Mouse (Mus musculus) spleen, postnatal 10 days (tissue): ENCODE data around the gene Adamtsl2.

ENCODE experiments used
- DNase-seq, 2 experiments: peaks; one replicate each; pipeline ENCODE4 v3.0.0; 2021 to 2022; ENCODE audit warnings: low spot score in 2 of 2

The Adamtsl2 gene

DNA sequence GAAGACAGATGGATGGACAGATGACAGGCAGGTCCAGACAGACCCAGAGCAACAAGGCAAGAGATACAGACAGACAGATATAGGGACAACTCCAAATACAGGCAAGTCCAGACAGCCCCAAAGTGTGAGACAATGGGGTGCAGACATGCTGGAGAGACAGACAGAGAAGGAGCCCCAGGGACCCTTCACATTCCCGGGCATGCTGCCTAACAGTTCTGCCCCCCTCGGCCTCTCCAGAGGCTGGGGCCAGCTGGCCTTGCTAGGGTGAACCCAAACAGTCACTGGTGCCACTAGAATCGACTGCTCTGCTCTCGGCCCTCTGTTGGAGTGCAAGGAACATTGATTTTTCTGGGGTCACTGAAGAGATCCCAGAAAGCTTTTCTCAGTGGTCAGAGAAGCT is 39.3 kb downstream of the Adamtsl2 start:
- no peak for DNase-seq

DNA sequence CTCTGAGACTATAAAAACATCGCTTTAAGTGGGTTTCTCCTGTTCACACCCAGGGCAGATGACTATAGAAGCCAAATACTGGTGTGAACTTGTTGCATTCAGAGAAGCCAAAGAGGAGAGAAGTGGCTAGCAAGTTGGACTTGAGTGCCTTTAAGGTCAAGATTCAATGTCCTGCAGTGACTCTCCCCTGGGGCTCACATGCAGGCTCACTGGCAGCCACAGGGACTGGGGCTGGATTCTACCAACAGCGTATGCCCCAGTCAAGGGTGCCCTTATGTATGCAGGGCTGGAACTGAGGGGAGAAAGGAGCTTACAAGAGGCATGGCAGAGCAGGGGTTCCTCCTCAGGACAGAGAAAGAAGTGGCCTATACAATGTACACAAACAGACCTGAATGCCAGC is 40.6 kb downstream of the Adamtsl2 start:
- DNase-seq: no peak

DNA sequence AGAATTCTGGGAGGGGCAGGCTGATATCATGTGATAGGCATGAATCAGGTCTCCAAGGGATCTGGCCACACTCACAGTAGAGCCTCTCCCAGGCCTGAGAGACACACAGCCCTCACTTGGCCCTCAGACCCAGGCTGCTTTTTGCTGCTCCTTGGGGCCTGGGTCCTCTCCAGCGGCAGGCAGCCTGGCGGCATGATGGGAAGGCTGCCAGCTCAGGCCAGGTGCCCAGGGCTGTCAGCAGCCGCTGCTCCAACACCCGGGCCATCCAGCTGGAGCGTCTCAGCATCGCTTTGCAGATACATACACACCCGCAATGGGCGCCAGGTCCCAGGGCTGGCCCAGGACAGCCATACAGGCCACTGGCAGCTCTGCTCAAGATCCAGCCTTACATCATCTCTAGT is 41.1 kb downstream of the Adamtsl2 start:
- DNase-seq: no peak

DNA sequence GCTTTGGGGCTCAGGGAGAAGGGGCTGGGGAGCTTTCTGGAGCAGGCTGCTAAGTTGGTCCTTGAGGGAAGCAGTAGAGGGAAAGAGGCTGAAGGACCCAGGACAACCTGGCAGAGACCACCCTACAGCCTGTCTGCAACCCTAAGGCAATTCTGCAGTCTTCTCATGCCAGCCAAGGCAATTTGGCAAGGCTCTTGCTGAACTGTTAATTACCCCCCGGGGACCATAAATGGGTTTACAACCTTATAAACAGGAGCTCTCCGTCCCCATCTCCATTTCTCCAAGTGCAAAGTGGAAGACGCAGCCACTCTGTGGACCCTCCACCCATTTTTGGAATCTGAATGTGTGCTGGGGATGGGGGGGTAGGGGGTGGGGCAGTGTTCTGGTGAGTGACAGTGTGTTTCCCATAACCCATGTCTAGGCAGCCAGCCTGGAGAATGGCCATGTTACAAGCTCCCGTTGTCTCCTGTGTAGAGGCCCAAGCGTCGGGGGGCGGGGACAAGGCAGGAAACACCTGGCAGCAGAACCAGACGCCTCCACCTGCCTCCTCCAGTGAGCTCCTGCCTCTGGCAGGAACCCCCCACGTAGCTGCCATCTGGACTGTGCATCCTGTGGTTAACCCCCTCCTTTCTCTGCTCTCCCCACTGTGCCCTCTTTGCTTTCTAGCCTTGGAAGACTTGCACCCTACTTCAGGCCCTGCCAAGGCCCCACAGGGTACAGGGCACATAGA is 42.6 kb downstream of the Adamtsl2 start:
- DNase-seq: peak in 1 of 2 experiments; percentile 81

DNA sequence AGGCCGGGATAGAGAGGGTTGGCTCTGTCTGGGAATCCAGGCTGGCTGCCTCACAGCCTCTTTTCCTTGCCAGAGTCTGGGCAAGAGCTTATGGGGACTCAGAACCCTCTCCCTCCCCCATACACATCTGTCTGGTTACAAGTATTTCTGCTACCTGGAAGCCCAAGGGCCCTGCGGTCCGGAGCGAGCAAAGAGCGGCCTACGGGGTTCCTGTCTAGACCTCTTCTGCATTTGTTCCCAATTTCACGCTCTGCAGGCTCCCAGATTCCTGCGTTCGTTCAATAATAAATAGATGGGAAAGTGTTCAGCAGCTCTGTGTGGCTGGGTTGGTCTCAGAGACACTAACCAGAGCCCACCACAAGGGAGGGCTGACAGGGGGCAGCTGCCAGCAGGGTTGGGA is 43.4 kb downstream of the Adamtsl2 start:
- no peak for DNase-seq

DNA sequence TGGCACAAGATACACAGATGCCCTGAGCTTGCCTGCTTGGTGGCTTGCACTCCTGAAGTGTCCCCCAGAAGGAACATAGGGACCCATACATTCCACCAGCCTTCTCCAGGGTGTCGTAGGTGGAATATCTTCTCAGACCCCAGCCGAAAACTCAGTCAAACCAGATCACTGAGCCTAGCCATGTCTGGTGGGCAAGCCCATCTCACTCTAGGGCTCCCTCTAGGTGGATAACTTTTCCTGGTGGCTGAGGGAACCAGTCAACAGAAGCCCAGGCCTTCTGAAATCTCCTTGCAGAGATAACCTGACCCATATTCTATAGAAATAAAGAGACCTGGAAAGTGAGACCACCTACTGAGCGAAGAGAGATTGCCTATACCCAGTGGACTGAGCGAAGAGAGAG is 43.9 kb downstream of the Adamtsl2 start:
- no peak for DNase-seq

DNA sequence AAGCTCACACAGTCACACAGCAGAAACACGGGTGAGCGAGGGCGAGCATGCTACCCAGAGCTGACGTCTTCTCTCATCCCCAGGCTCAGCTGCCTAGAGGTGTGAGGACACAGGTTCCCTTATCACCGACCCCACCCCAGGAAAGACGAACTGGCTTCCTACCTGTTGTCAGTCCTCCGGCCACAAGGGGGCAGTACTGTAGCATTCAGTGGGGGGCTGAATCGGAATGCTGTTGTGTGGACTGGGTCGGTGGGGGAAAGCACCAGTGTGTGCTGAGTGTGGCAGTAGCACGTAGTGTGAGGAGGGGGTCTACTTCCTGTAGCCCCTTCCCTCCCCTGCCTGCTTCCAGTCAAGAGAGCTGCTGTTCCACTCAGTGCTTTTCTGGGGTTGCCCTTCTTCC is 46.8 kb downstream of the Adamtsl2 start:
- peak; percentile 23 to 73 for DNase-seq

DNA sequence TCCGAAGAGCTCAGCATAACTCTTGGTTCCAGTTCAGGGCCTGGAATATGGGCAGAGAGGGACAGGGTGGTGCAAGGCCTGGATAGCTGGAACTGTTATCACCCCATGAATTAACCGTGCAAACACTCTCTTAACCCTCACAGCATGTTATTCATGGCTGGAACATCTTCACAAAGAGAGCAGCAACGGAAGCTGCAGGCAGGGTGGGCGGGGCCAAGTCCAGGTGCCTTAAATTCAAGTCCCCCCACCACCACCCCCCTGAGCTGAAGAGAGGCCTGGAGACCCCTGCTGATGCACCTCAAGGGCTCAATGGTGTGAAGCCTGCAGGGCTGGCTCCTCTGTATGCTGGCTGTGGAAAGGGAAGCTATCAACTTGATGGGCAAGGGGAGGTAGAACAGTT is 47.3 kb downstream of the Adamtsl2 start:
- no peak for DNase-seq

DNA sequence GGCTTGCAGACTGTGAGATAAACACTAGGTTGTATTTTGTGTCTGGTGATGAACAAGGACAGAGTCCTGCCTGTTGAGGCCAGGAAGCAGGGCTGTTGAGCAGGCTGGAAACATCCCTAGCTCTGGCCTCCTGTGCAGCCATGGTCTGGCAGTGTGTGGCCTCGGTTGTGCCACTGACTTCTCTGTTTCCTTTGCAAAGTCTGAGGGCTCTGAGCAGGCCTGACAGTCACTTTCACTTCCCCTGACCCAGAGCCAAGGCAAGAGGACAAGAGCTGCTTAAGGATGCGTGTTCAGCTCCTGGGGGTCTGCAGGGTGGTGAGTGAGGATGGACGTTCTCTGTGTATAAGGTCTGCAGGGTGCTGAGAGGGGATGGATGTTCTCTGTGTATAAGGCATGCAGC is 49.8 kb downstream of the Adamtsl2 start:
- DNase-seq: no peak

DNA sequence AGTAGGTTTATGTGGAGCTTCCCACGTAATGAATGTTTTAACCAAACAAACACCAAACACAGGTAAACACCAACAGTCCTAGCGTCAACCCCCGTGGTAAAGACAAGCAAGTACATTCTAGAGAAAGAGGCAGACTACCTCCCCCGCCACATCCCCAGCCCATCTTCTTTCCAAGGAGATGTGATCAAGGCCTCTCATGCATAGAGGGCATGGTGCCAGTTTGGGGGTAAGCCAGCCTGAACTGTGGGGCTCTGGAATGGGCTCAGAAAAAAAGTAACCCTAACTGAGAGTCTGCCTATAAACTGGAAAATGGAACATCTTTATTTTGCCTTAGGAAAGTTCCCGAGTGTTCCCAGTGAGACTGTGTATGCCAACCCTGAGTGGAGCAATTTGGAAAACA is 56.8 kb downstream of the Adamtsl2 start:
- DNase-seq: no peak

DNA sequence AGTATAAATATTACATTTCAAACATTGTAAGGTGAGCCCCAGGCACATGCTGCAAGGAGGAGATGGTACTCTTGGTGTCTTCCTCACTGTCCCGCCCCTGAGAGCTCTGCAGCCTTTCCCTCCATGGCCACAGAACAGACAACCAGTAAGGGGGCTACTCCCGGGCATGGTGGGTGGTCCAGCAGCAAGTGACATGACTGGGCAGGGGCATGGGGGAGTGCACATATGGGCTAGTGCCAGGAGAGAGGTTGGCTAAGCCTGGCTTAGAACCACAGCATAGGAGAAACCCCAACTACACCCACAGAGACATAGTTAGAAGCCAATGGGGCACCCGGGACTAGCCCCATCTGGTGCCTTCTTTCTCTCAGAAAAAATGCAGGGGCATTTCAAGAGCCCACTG is 57.2 kb downstream of the Adamtsl2 start:
- DNase-seq: no peak

DNA sequence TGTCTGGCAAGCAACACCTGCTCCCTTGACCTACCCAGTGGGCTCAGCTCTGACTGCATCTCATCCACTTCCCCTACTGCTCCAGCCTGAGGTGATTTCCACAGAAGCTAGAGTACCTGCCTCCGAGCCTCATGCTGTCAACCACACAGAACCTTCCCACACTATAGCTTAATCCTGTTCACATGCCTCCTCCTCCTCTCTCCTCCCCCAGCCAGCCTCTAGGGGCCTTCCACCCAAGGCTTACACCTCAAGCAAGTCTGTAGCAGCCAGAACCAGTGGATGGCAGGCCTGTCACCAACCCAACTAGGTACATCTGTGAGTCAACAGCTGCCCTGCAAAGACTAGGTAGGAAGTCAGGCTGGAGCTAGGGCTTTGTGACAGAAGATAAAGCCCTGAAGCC is 57.6 kb downstream of the Adamtsl2 start:
- no peak for DNase-seq

DNA sequence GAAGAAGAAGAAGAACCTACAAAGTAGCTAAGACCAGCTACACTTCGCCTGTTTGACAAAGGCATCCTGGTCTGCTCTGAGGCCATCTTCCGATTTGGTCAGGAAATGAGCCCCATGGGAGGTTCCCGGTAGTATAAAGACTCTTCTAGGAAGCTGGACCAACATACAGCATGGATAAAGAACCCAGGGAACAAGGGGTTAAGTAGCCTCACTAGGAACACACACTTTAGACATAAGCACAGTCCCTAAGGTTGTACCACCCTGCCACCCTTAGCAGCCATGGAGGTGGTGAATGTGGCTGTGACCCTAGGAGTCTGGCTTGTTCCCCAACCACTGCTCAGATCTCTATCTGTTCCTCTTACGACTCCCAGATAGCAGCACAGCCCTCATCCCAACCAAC is 59.2 kb downstream of the Adamtsl2 start:
- no peak for DNase-seq

DNA sequence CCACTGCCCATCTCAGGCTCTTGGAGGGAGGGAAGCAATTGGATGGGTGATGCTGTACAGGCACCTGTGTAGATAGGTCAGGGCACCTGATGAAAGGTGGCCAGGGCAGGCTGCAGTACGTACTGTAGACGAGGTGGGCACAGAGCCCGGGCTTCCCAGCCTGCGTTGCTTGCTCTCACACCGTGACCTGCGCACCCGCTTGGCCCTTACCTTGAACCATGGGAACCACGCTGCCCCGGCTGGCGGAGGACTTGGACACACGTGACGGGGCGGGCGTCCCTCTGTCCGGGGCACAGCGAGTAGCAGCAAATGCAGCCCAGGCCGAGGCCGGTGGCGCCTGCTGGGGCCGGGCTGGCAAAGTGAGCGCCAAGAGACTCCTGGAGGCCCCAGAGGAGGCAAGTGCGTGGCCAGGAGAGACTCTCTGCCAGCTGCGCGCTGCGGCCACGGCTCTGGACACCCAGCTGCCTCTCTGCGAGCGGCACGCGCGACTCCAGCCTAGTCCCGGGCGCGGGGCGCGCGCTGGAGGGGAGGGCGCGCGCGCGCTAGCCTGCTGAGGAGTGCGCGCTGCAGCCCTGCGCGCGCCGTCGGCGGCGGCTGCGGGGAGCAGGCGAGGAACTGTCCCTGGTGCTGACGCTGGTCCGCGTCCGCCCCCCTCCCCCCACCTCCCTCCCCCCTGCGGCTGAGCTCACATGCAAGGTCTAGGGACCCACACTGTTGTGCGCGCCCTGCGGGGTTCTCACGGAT is 62.9 kb downstream of the Adamtsl2 start, which contains the start of gene Fam163b:
TSS of gene Fam163b (minus strand) at position 542 of the 744 bp plus-strand sequence.
- peak in 1 of 2 experiments; percentile 46 for DNase-seq

DNA sequence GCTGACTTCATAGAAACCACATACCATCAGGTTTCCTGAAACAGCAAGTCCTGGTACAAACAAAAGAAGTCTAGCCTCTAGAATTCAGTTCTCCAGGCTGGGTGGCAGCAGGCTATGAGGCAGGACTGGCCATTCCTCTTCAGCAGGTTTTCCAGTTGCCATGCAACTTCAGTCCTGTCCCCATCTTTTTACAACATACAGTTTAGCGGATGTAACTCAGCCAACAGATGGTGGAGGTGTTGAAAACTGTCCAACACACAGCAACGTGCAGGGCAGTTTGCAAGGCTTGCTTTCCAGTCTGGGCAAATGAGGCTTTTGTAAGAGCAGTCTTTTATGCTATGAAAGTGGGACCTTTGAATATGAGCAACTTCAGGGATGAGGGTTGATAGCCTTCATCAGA is 65.8 kb downstream of the Adamtsl2 start:
- DNase-seq: no peak

DNA sequence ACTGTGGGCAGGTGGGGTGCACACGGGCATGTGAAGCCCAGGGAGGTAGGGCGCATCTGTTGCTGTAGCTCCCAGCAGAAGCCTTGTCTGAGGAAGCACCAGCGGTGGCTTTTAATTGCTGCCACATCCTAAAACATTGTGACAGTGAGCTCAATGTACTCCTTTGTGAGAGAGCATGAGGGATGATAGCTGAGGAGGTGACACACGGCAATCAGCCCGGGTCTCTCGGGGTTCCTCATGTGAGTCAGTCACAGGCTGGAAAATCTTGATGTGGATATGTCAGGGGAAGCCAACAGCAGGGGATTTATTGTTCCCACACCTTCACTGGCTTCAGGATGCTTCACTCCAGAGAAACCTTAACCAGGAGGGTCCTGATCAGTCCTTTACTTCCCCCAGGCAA is 67.7 kb downstream of the Adamtsl2 start:
- DNase-seq: no peak

DNA sequence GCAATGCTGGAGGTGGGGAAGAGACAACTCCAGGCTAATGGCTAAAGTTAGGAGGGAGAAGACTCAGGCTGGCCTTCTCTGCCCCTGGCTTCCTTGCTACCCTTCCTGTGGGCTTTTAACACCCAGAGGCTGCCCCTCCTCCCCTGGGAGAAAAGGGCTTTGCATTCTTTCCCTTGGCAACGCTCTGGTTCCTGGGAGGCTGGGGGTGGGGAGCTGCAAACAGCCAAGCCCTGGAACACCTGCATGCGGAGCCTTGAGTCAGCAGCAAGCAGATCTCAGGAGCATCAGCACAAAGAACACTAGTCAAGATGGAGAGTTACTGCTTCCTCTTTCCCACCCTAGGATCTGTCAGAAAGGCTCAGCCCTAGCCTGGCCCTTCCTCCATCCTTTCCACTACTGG is 70.3 kb downstream of the Adamtsl2 start:
- no peak for DNase-seq

DNA sequence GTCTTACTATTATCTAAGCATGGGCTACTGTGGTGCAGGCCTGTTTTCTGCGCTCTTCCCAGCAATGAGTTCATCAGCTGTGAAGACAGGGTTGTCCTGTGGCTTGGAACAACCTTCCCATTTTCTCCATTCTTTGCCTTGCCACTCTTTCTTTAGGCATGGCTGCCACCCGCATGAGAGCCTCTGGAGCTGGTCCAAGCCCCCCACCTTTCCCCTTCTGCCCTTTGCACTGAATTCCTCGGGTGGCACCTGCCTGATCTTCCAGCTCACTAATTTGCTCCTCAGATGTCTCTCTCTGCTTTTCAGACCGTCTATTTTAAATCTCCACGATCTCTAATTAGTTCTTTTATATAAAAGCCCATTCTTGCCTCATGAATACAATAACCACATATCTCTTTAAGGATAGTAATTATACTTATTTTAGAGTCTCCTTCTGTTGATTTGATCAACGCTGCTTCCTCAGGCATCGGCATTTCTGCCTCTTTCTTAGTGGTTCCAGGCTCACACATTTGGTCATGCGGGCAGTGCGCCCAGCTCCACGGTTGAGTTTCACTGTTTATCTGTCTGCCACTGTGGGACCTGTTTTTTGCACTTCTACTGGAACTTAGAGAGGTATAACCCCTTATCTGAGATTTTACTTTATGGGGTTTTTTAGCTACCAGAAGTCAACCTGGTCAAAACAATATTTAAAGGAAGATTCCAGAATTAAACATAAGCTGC is 75.4 kb downstream of the Adamtsl2 start:
- DNase-seq: no peak

DNA sequence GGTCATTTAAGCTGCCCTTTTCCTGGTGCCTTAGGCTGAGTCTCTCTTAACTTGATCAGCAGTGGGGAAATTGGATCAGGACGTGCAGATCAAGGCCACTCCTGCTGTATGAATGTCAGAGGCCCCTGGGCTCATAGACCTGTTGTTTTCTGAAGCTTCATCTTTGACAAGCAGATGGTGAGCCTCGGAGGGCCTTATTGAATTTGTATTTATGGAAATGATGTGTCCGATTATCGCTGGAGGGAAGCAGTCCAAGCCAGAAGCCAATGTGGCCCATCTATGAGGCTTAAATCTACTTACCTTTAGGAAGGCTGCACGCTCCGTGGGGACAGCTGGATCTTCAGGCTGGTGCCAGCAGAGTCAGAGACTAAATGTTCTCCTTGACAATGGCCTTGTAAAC is 77.4 kb downstream of the Adamtsl2 start:
- no peak for DNase-seq
